Mouse (Mus musculus): ENCODE results near the gene Zfp324.

Gene Zfp324

DNA sequence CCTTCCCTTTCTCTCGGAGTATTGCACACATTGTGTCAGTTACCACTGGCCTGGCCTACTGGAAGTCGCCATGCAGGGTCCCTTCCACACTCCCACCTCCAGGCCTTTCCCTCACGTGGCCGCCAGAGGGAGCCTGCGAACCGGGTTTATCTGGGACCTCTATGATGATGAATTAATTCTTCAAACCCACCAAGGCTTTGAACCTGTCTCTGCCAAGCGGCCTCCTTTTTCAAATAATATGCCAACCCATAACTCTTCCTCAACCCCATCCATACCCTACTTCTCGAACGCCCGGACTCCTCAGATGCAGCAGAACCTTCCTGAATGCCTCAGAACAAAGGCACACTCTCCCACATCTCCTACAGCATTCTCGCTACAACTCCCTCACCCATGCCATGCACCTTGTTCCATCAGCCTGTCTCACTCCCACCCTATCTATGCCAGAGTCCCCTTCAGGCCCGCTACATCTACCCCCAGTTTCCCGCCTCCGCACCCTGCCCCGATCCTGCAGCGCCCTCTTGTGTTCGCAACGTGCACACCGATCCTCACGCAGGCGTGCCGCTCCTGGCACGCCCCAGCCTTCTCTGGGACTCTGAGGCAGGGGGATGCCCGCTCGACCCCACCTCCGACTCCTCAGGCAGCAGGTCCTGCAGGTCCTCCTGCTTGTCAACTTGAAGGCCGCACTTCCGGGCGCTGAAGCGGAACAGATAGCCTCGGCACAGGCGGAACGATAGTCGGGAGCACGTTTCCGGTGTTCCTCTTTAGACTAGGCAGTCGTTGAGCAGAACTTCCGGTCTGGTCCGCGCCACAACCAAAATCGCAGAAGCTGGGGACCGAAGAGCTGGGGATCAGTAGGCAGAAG is 43.7 kb downstream of the Zfp324 start:
- peak; percentile 94 for DNase-seq (ENCODE audit: extremely low spot score, low read depth, low spot score)

DNA sequence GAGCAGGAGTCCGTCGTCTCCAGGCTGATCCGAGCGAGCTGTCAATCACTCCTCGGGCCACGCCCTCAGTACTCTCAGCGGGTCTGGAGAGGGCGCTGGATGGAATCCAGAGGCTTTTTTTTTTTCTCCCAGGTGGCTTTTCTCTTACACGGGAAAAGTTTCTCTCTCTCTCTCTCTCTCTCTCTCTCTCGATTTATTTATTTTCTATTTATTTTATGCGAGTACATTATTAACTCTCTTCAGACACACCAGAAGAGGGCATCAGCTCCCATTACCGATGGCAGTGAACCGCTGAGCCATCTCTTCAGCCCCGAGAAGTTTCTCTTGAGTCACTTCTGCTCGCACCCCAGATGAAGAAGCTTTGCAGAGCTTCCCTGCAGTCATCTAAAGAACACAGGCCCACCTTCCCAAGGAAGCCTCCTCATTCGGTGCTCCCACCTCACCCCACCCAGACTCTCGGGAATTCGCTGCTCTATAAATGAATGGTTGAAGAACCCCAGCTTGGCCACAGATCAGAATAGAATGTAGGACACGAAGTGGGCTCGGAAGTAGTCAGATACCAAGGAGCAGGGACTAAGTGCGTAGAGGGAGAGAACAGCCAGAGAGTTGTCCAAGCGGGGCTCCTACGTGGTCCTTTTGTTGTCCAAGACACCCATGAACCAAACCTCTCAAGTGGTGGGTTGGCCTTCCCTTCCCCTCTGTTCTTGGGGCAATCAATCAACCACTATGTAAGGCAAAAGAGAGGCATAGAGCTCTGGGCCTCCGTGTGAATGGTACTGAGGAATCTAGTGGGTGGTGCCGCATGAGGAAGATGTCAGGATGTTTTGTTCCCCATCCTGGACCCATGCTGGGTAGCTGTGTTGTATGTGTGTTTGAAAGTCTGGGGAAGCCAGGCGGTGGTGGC is 44.6 kb downstream of the Zfp324 start, which contains the start of gene Zbtb45:
Gene Zbtb45, minus strand, starts transcription at position 30 of the 904 bp plus-strand sequence.
- no peak for DNase-seq (ENCODE audit: extremely low spot score, low read depth, low spot score)

DNA sequence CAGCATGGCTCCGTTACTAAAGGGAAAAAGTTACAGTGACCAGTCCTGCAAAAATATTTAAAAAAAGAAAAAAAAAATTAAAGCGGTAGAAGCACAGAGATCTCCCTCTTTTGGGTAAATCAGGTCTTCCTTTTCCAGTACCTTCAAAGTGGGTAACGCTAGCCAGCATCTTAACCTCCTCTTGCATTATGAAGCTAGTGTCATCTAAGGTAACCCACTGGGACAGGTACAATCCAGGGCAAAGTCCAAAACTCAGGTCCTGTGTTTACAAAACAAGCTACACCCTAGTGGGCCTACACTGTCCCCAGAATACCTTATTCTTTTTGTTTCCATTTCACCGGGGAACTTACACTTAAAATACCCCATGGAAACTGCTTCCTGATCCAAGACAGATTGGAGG is 48.0 kb downstream of the Zfp324 start:
- DNase-seq (ENCODE audit: extremely low spot score, low read depth, low spot score): no peak

DNA sequence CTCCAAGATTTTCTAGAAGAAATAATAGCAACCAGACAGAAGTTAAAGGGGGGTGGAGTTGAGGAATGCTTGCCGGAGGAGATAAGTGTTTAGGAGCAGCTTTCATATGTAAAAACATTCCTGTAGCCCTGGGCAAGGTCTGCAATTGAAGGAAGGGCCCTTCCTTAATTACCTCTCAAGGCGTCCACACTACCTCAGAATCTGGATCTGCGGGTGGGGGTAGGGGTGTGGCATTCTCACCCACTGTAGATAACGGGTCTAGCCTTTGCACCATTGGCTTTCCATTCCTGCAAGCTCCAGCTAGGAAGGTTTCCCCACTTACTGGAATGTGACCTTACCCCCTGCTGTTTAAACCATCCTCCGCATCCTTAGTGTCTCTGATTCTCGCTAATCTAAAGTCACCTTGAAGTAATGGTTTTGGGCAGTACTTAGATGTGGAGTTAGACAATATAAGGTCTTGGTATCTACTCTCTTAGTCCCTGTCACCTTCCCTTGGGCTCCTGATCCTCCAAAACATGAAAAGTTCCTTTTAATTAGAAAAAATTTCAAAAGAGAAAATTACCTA is 48.7 kb downstream of the Zfp324 start:
- DNase-seq (ENCODE audit: extremely low spot score, low read depth, low spot score): no peak

DNA sequence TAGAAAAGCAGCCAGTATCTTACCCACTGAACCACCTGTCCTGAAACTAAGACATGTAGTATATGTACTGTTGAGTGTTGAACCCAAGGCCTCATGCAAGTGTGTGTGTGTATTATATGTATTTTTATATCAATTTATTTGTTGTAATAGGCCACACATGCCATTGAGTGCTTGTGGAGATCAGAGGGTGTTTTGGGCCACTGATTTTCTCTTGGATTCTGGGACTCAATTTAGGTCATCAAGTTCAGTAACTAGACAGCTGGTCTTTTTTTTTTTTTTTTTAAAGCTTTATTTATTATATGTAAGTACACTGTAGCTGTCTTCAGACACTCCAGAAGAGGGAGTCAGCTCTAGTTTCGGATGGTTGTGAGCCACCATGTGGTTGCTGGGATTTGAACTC is 49.6 kb downstream of the Zfp324 start:
- no peak for DNase-seq (ENCODE audit: extremely low spot score, low read depth, low spot score)

DNA sequence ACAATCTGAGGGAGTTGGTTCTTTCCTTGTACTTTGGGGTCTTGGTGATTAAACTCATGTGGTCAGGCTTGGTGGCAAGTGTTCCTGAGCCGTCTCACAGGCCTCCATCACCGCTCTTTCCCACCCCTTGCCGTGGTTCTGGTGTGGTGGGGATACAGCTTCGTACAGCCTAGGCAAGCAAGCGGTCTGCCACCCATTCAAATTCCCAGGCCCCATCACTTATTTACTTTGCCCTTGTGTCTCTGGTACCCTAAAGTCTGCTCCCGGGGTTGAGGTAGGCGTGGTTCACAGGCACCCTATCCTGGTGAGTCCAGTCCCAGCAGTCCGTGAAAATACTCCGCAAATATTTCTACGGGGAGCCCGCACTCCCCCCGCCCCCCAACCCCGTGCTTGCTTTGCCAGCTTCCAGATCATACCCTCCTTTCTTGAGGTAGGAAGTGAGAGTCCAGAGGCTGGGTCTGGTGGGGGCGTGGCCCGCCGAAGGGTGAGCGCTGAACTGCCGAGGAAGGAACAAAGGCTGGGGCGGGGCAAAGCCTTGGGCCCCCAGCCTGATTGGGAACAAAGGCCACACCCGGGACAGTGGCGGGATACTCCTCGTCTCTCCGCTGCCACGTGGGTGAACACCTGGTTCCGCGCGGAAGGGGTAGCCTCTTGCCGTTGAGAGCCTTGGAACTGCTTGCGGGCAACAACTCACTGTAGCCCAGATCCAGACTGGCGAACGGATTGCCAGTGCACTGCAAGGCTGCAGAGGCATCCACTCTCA is 57.3 kb downstream of the Zfp324 start:
- no peak for DNase-seq (ENCODE audit: extremely low spot score, low read depth, low spot score)
